ENCODE assay signal across 8 mouse cellular contexts in the genomic region with DNA sequence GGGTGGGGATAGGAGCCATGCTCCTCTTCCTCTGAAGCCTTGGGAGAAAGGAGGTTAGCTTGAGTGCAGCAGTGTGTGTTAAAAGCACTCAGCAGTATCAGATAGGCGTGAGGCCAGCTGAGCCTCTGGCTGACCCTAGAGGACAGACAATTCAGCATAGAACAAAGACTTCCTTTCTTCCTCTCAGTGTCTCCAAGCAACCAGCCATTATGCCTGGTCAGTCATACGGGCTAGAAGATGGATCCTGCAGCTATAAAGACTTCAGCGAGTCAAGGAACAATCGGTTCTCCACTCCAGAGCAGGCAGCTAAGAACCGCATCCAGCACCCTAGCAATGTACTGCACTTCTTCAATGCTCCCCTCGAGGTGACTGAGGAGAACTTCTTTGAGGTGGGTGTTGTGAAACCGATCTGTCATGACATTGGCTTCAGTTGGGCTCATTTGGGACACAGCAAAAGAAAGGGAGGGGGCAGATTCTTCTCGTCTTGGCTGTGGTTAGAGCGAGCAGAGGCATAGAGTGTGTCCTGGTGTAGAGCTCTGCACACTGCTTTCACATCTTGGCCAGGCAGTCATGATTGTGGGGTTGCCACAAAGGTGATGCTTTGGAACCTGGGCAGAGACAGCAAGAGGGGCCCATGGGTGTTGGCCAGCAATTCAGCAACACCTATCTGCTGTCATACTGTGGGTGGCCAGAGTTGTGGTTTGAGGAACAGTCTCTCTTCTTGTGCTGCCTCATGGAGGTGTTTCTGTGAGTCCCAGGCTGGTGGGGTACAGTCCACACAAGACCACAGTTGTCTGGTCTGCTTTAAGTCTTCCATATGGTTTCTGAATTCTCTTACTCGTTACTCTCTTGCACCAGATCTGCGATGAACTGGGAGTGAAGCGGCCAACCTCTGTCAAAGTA. TPM values are rescaled to one million over a fixed set of nuclear protein-coding genes. Genes with fewer than 3 reads are reported as not detected.
DNase-seq lines count a peak whose midpoint lies in the region; ATAC-seq and TF ChIP-seq lines count a peak whose summit lies in the region.

No protein-coding gene starts in this region.

- peaks cover 70% of the 10 kb centered on the region for H3K36me3 ChIP-seq in thymus, adult 2 months (ENCODE audit: control insufficient read depth, insufficient read depth, low read length)
- H3K36me3 ChIP-seq in forebrain, embryonic 14.5 days (ENCODE audit: control insufficient read depth, insufficient read depth, low read length), result peaks cover 78% of the 10 kb centered on the region
- peaks cover 74% of the 10 kb centered on the region for H3K36me3 ChIP-seq in midbrain, embryonic 13.5 days

- no peak for TF ChIP-seq POLR2A in thymus, adult 2 months (IDR thresholded peaks at IDR 0.05; ENCODE audit: control insufficient read depth, extremely low read depth, insufficient read depth, low read length, poor library complexity)

- peaks cover 29% of the 10 kb centered on the region for H3K4me1 ChIP-seq in thymus, adult 2 months (replicated peaks; ENCODE audit: control insufficient read depth, insufficient read depth, low read length)
- peaks cover 6% of the 10 kb centered on the region for H3K4me1 ChIP-seq in forebrain, embryonic 14.5 days (ENCODE audit: control insufficient read depth, insufficient read depth, low read length)
- peaks cover 69% of the 10 kb centered on the region for H3K4me1 ChIP-seq in midbrain, embryonic 13.5 days (replicated peaks)

- DNase-seq in thymus, adult 2 months, result no peak
- DNase-seq in thymus, postnatal 36 days, result no peak
- DNase-seq in forebrain, embryonic 14.5 days (ENCODE audit: low spot score), result no peak
- DNase-seq in kidney, adult 18-20 months, result peak; percentile 55
- no peak for DNase-seq in B cell, adult 2 months
- no peak for DNase-seq in layer of hippocampus, adult 8-10 months (ENCODE audit: low spot score in 2 of 2)
- DNase-seq in yolk sac, embryonic 10.5 days (ENCODE audit: low spot score), result no peak

- H3K9ac ChIP-seq in forebrain, embryonic 14.5 days (ENCODE audit: low read length), result no peak overlapping the region
- peak overlapping the region; percentile 40; the same call in 1 of the 2 replicates for H3K9ac ChIP-seq in midbrain, embryonic 13.5 days (replicated peaks)

- WGBS in thymus, adult 2 months, result 65% methylated on average over 12 of the region's 12 CpGs
- 46% methylated on average over 12 of the region's 12 CpGs for WGBS in forebrain, embryonic 14.5 days
- WGBS in midbrain, embryonic 13.5 days, result 36% methylated on average over 12 of the region's 12 CpGs

- H3K4me2 ChIP-seq in forebrain, embryonic 14.5 days (ENCODE audit: low read length), result no peak overlapping the region
- H3K4me2 ChIP-seq in midbrain, embryonic 13.5 days (replicated peaks), result no peak overlapping the region

- peak overlapping the region; percentile 22; the same call in 1 of the 2 replicates for H3K27ac ChIP-seq in thymus, adult 2 months (ENCODE audit: control insufficient read depth, insufficient read depth, low read length)
- H3K27ac ChIP-seq in forebrain, embryonic 14.5 days (ENCODE audit: low read depth, low read length), result peak overlapping the region; percentile 58
- H3K27ac ChIP-seq in midbrain, embryonic 13.5 days, result peak overlapping the region; percentile 69

- H3K4me3 ChIP-seq in thymus, adult 2 months (ENCODE audit: control insufficient read depth, insufficient read depth, low read length), result no peak overlapping the region
- H3K4me3 ChIP-seq in forebrain, embryonic 14.5 days (ENCODE audit: low read depth, low read length), result no peak overlapping the region
- no peak overlapping the region for H3K4me3 ChIP-seq in midbrain, embryonic 13.5 days (replicated peaks)

- no peaks in the 10 kb centered on the region for H3K27me3 ChIP-seq in thymus, adult 2 months (ENCODE audit: control insufficient read depth, insufficient read depth, low read length)
- no peaks in the 10 kb centered on the region for H3K27me3 ChIP-seq in forebrain, embryonic 14.5 days (replicated peaks; ENCODE audit: control insufficient read depth, insufficient read depth, low read length)
- H3K27me3 ChIP-seq in midbrain, embryonic 13.5 days, result no peaks in the 10 kb centered on the region

- no peak for TF ChIP-seq CTCF in thymus, adult 2 months (IDR thresholded peaks at IDR 0.05; ENCODE audit: borderline replicate concordance, control insufficient read depth, extremely low read depth, insufficient read depth, low read length, poor library complexity)

- ATAC-seq in forebrain, embryonic 14.5 days, result no peak
- 0 out of 2 replicates have a peak, but pooled peaks have one; percentile 15 for ATAC-seq in midbrain, embryonic 13.5 days

- H3K9me3 ChIP-seq in forebrain, embryonic 14.5 days (replicated peaks; ENCODE audit: control insufficient read depth, low read length), result no peaks in the 10 kb centered on the region
- no peaks in the 10 kb centered on the region for H3K9me3 ChIP-seq in midbrain, embryonic 13.5 days

RNA-seq across cellular contexts. Expression of gene Ech1, which starts 4.4 kb away (rescaled TPM):
- 287 and 359 TPM in 2 replicates for polyA plus RNA-seq in thymus, adult 2 months (2012; rRNA removed)
- polyA plus RNA-seq in forebrain, embryonic 14.5 days (2014; fragmentation: Nextera tagmentation; extraction: Ambion mirVana), result 103 and 107 TPM in 2 replicates
- 69.4 and 71.6 TPM in 2 replicates for polyA plus RNA-seq in midbrain, embryonic 13.5 days (2015; fragmentation: Nextera tagmentation; extraction: Ambion mirVana)
- 10 to 100 TPM; 64.2 to 77.6 (median 67.7) TPM for total RNA-seq in layer of hippocampus, adult 8-10 months (2022)

RNA-seq across cellular contexts. Expression of gene Hnrnpl, which starts 12.3 kb away (rescaled TPM):
- 562 and 568 TPM in 2 replicates for polyA plus RNA-seq in thymus, adult 2 months (2012; rRNA removed)
- 190 and 198 TPM in 2 replicates for polyA plus RNA-seq in forebrain, embryonic 14.5 days (2014; fragmentation: Nextera tagmentation; extraction: Ambion mirVana)
- 238 and 239 TPM in 2 replicates for polyA plus RNA-seq in midbrain, embryonic 13.5 days (2015; fragmentation: Nextera tagmentation; extraction: Ambion mirVana)
- total RNA-seq in layer of hippocampus, adult 8-10 months (2022), result 100 to 1,000 TPM; 403 to 453 (median 434) TPM

RNA-seq across cellular contexts. Expression of gene Lgals4, which starts 13.0 kb away (rescaled TPM):
- polyA plus RNA-seq in thymus, adult 2 months (2012; rRNA removed), result 23.2 and 29.7 TPM in 2 replicates
- 1.7 and 2.0 TPM in 2 replicates for polyA plus RNA-seq in forebrain, embryonic 14.5 days (2014; fragmentation: Nextera tagmentation; extraction: Ambion mirVana)
- 4.5 and 5.8 TPM in 2 replicates for polyA plus RNA-seq in midbrain, embryonic 13.5 days (2015; fragmentation: Nextera tagmentation; extraction: Ambion mirVana)
- 1 to 10 TPM; 2.4 to 6.9 (median 4.9) TPM for total RNA-seq in layer of hippocampus, adult 8-10 months (2022)

RNA-seq across cellular contexts. Expression of gene Rinl, which starts 31.8 kb away (rescaled TPM):
- polyA plus RNA-seq in thymus, adult 2 months (2012; rRNA removed), result 91.9 and 93.7 TPM in 2 replicates
- polyA plus RNA-seq in forebrain, embryonic 14.5 days (2014; fragmentation: Nextera tagmentation; extraction: Ambion mirVana), result 1.3 and 1.5 TPM in 2 replicates
- polyA plus RNA-seq in midbrain, embryonic 13.5 days (2015; fragmentation: Nextera tagmentation; extraction: Ambion mirVana), result 1.9 and 2.3 TPM in 2 replicates
- total RNA-seq in layer of hippocampus, adult 8-10 months (2022), result 1 to 10 TPM; 2.5 to 5.3 (median 3.8) TPM

RNA-seq across cellular contexts. Expression of gene Lgals7, which starts 43.0 kb away (rescaled TPM):
- polyA plus RNA-seq in thymus, adult 2 months (2012; rRNA removed), result 13.0 and 15.5 TPM in 2 replicates
- polyA plus RNA-seq in forebrain, embryonic 14.5 days (2014; fragmentation: Nextera tagmentation; extraction: Ambion mirVana), result 2.4 and 4.2 TPM in 2 replicates
- 8.5 and 9.8 TPM in 2 replicates for polyA plus RNA-seq in midbrain, embryonic 13.5 days (2015; fragmentation: Nextera tagmentation; extraction: Ambion mirVana)
- not detected for total RNA-seq in layer of hippocampus, adult 8-10 months (2022)
